Mouse (Mus musculus): Measurements from ENCODE around the gene Ripor3. TPM values are rescaled to one million over a fixed set of nuclear protein-coding genes. Genes with fewer than 3 reads are reported as not detected.
"Not testable (repeated sequence)": the region's sequence is repeated elsewhere in the genome, so short reads cannot be mapped to it uniquely, and the experiment has no call there.

Ripor3 gene
- polyA plus RNA-seq (2014; fragmentation: Nextera tagmentation; extraction: Ambion mirVana): 0.13 and 0.30 TPM in 2 replicates

GRCm38 (mm10) chr2:168009936-168010668 is at the start of gene Ripor3:
Gene Ripor3 (minus strand): TSS chr2:168010618.
- H3K36me3 ChIP-seq (replicated peaks; ENCODE audit: control insufficient read depth, insufficient read depth): no peaks in the 10 kb centered on the region
- no peak within 1 kb of the TSS for H3K9ac ChIP-seq
- 29% methylated on average over 9 of the region's 9 CpGs for WGBS
- H3K4me1 ChIP-seq (replicated peaks; ENCODE audit: control insufficient read depth, insufficient read depth, low read length): peaks cover 8% of the 10 kb centered on the region; the same call in 1 of the 2 replicates
- H3K27me3 ChIP-seq (ENCODE audit: control insufficient read depth, insufficient read depth, low read length): no peaks in the 10 kb centered on the region
- H3K9me3 ChIP-seq (ENCODE audit: control insufficient read depth, low read length): no peaks in the 10 kb centered on the region
- DNase-seq (ENCODE audit: low spot score): peak; percentile 56
- H3K4me3 ChIP-seq (replicated peaks; ENCODE audit: low read length): no peak within 1 kb of the TSS
- H3K27ac ChIP-seq: no peak within 1 kb of the TSS
- ATAC-seq (ENCODE audit: low FRiP score): no peak
- H3K4me2 ChIP-seq (replicated peaks): no peak within 1 kb of the TSS

GRCm38 (mm10) chr2:168059200-168059790 is 48.9 kb upstream of the Ripor3 start:
- DNase-seq (ENCODE audit: low spot score) (no peak), ATAC-seq (ENCODE audit: low FRiP score) (no peak)
- WGBS: 82% methylated on average over 6 of the region's 6 CpGs
- H3K27me3 ChIP-seq (ENCODE audit: control insufficient read depth, insufficient read depth, low read length): no peaks in the 10 kb centered on the region
- H3K4me3 ChIP-seq (replicated peaks; ENCODE audit: low read length): no peak overlapping the region
- no peaks in the 10 kb centered on the region for H3K4me1 ChIP-seq (replicated peaks; ENCODE audit: control insufficient read depth, insufficient read depth, low read length)
- no peaks in the 10 kb centered on the region for H3K36me3 ChIP-seq (replicated peaks; ENCODE audit: control insufficient read depth, insufficient read depth)
- no peak overlapping the region for H3K9ac ChIP-seq
- H3K27ac ChIP-seq: no peak overlapping the region
- H3K9me3 ChIP-seq (ENCODE audit: control insufficient read depth, low read length): no peaks in the 10 kb centered on the region
- H3K4me2 ChIP-seq (replicated peaks): no peak overlapping the region

GRCm38 (mm10) chr2:168058488-168059199 is 48.2 kb upstream of the Ripor3 start:
- Histone ChIP-seq H3K4me2 (replicated peaks) (no peak overlapping the region), H3K4me3 (replicated peaks; ENCODE audit: low read length) (no peak overlapping the region), H3K9me3 (ENCODE audit: control insufficient read depth, low read length) (no peaks in the 10 kb centered on the region), H3K36me3 (replicated peaks; ENCODE audit: control insufficient read depth, insufficient read depth) (no peaks in the 10 kb centered on the region), H3K27me3 (ENCODE audit: control insufficient read depth, insufficient read depth, low read length) (no peaks in the 10 kb centered on the region), H3K9ac (no peak overlapping the region), H3K27ac (no peak overlapping the region), H3K4me1 (replicated peaks; ENCODE audit: control insufficient read depth, insufficient read depth, low read length) (no peaks in the 10 kb centered on the region)
- ATAC-seq (ENCODE audit: low FRiP score): no peak
- 36% methylated on average over 13 of the region's 13 CpGs for WGBS
- DNase-seq (ENCODE audit: low spot score): no peak

GRCm38 (mm10) chr2:168057876-168058275 is 47.5 kb upstream of the Ripor3 start:
- not testable (repeated sequence) for H3K4me2 ChIP-seq (replicated peaks); H3K4me3 ChIP-seq (replicated peaks; ENCODE audit: low read length); H3K9ac ChIP-seq; H3K36me3 ChIP-seq (replicated peaks; ENCODE audit: control insufficient read depth, insufficient read depth); H3K27me3 ChIP-seq (ENCODE audit: control insufficient read depth, insufficient read depth, low read length); H3K4me1 ChIP-seq (replicated peaks; ENCODE audit: control insufficient read depth, insufficient read depth, low read length); H3K9me3 ChIP-seq (ENCODE audit: control insufficient read depth, low read length); ATAC-seq (ENCODE audit: low FRiP score); H3K27ac ChIP-seq; DNase-seq (ENCODE audit: low spot score)
- WGBS: 73% methylated on average over 2 of the region's 2 CpGs

GRCm38 (mm10) chr2:168056666-168056933 is 46.2 kb upstream of the Ripor3 start:
- H3K9ac ChIP-seq: no peak overlapping the region
- H3K27ac ChIP-seq: no peak overlapping the region
- no peaks in the 10 kb centered on the region for H3K4me1 ChIP-seq (replicated peaks; ENCODE audit: control insufficient read depth, insufficient read depth, low read length)
- no peak overlapping the region for H3K4me2 ChIP-seq (replicated peaks)
- H3K9me3 ChIP-seq (ENCODE audit: control insufficient read depth, low read length): no peaks in the 10 kb centered on the region
- no peak for DNase-seq (ENCODE audit: low spot score)
- no peak overlapping the region for H3K4me3 ChIP-seq (replicated peaks; ENCODE audit: low read length)
- ATAC-seq (ENCODE audit: low FRiP score): no peak
- H3K36me3 ChIP-seq (replicated peaks; ENCODE audit: control insufficient read depth, insufficient read depth): no peaks in the 10 kb centered on the region
- peaks cover 6% of the 10 kb centered on the region for H3K27me3 ChIP-seq (ENCODE audit: control insufficient read depth, insufficient read depth, low read length)
- 59% methylated on average over 8 of the region's 8 CpGs for WGBS

- no peak for ATAC-seq (ENCODE audit: low FRiP score)
- H3K9ac ChIP-seq: no peak overlapping the region
- no peaks in the 10 kb centered on the region for H3K9me3 ChIP-seq (ENCODE audit: control insufficient read depth, low read length)
- H3K4me1 ChIP-seq (replicated peaks; ENCODE audit: control insufficient read depth, insufficient read depth, low read length): no peaks in the 10 kb centered on the region
- no peak overlapping the region for H3K4me2 ChIP-seq (replicated peaks)
- no peak overlapping the region for H3K4me3 ChIP-seq (replicated peaks; ENCODE audit: low read length)
- H3K36me3 ChIP-seq (replicated peaks; ENCODE audit: control insufficient read depth, insufficient read depth): no peaks in the 10 kb centered on the region
- no peak overlapping the region for H3K27ac ChIP-seq
- H3K27me3 ChIP-seq (ENCODE audit: control insufficient read depth, insufficient read depth, low read length): peaks cover 11% of the 10 kb centered on the region
- 43% methylated on average over 14 of the region's 14 CpGs for WGBS
- no peak for DNase-seq (ENCODE audit: low spot score)
Observed at GRCm38 (mm10) chr2:168055910-168056665, 45.7 kb upstream of the Ripor3 start.

DNA sequence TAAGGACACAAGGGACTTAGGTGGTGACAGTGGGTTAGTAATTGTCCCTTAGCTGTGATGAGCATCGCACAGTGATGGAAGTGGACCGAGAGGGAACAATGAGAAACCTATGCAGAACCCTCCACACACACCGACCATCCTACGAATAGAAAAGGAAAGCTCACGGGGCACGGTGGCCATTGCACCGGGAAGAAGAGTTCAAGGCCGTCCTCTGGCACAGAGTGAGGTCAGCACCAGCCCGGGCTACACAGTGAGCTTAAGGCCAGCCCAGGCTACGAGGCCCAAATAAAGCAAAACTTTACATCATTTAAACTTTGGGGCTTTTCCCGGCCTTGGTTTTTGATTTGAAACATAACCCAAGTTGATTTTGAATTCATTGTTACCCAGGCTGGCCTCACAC is 43.7 kb upstream of the Ripor3 start:
- no peak for ATAC-seq (ENCODE audit: low FRiP score)
- peaks cover 9% of the 10 kb centered on the region; the same call in 1 of the 2 replicates for H3K4me1 ChIP-seq (replicated peaks; ENCODE audit: control insufficient read depth, insufficient read depth, low read length)
- 89% methylated on average over 11 of the region's 11 CpGs for WGBS

GRCm38 (mm10) chr2:168052689-168053088 is 42.3 kb upstream of the Ripor3 start:
- H3K9ac ChIP-seq: no peak overlapping the region
- peaks cover 35% of the 10 kb centered on the region for H3K27me3 ChIP-seq (ENCODE audit: control insufficient read depth, insufficient read depth, low read length)
- 23% methylated on average over 2 of the region's 2 CpGs for WGBS
- no peaks in the 10 kb centered on the region for H3K9me3 ChIP-seq (ENCODE audit: control insufficient read depth, low read length)
- no peak overlapping the region for H3K27ac ChIP-seq
- peaks cover 9% of the 10 kb centered on the region; the same call in 1 of the 2 replicates for H3K4me1 ChIP-seq (replicated peaks; ENCODE audit: control insufficient read depth, insufficient read depth, low read length)
- H3K36me3 ChIP-seq (replicated peaks; ENCODE audit: control insufficient read depth, insufficient read depth): no peaks in the 10 kb centered on the region
- no peak overlapping the region for H3K4me2 ChIP-seq (replicated peaks)
- ATAC-seq (ENCODE audit: low FRiP score) (no peak), DNase-seq (ENCODE audit: low spot score) (no peak)
- no peak overlapping the region for H3K4me3 ChIP-seq (replicated peaks; ENCODE audit: low read length)

More for the DNA sequence above, 43.7 kb upstream of the Ripor3 start:
- no peak overlapping the region for H3K27ac ChIP-seq
- no peak for DNase-seq (ENCODE audit: low spot score)
- H3K27me3 ChIP-seq (ENCODE audit: control insufficient read depth, insufficient read depth, low read length): peaks cover 30% of the 10 kb centered on the region
- H3K4me3 ChIP-seq (replicated peaks; ENCODE audit: low read length): no peak overlapping the region
- no peaks in the 10 kb centered on the region for H3K9me3 ChIP-seq (ENCODE audit: control insufficient read depth, low read length)
- no peak overlapping the region for H3K9ac ChIP-seq
- no peaks in the 10 kb centered on the region for H3K36me3 ChIP-seq (replicated peaks; ENCODE audit: control insufficient read depth, insufficient read depth)
- no peak overlapping the region for H3K4me2 ChIP-seq (replicated peaks)

GRCm38 (mm10) chr2:168052156-168052555 is 41.7 kb upstream of the Ripor3 start:
- 91% methylated on average over 1 of the region's 1 CpGs for WGBS
- peaks cover 9% of the 10 kb centered on the region; the same call in 1 of the 2 replicates for H3K4me1 ChIP-seq (replicated peaks; ENCODE audit: control insufficient read depth, insufficient read depth, low read length)
- H3K36me3 ChIP-seq (replicated peaks; ENCODE audit: control insufficient read depth, insufficient read depth): no peaks in the 10 kb centered on the region
- peaks cover 35% of the 10 kb centered on the region for H3K27me3 ChIP-seq (ENCODE audit: control insufficient read depth, insufficient read depth, low read length)
- DNase-seq (ENCODE audit: low spot score): no peak
- H3K9ac ChIP-seq: no peak overlapping the region
- H3K4me3 ChIP-seq (replicated peaks; ENCODE audit: low read length): no peak overlapping the region
- H3K9me3 ChIP-seq (ENCODE audit: control insufficient read depth, low read length): no peaks in the 10 kb centered on the region
- ATAC-seq (ENCODE audit: low FRiP score): no peak
- H3K27ac ChIP-seq: no peak overlapping the region
- H3K4me2 ChIP-seq (replicated peaks): no peak overlapping the region
